Mouse (Mus musculus) kidney, adult 2 months (tissue): ENCODE data around the gene Snrpb2.

Source experiments
- CTCF ChIP-seq: fragments of 200-500 bp; conservative IDR thresholded peaks from 2 replicates; pipeline ENCODE4 v1.5.1; 2011; ENCODE audit warnings: low read depth, mild to moderate bottlenecking, control low read depth, low read length, moderate library complexity, mixed read lengths; ENCODE audit not compliant: insufficient read depth, insufficient read length
- POLR2A ChIP-seq: fragments of 200-500 bp; IDR thresholded peaks from one replicate; pipeline ENCODE4 v1.6.1; 2011; ENCODE audit warnings: low read depth, low read length, control low read depth

DNA sequence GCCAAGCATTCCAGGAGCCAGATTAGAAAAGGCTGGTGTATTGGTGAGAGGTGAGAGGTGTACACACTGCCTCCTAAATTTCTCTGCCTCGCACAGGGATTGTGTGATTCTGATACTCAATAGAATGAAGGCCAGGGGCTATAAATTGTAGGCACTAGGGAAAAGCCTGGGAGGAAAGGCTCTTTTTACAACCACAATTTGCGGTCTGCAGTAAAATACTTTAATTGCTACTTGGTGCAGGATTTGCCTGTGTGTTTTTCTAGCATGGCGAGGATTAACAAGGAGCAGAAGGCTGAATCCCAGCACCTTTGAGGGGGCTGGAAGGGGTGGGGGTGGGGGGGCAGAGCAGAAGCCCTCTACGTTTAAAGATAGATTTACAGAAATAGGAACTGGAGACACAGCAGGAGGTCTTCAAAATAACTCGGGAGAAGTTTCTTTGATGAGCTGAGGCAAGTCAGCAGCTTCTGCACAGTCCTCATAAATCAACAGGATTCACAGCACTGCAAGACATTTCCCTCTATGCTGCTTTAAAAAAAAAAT lies 44.2 kb upstream of the Snrpb2 start:
- TF ChIP-seq POLR2A (no peak), CTCF (no peak)
